Mouse (Mus musculus) heart, embryonic 13.5 days (tissue): ENCODE measurements at regions not wholly inside any gene's neighbourhood (a gene's known extent, or its start where the extent isn't known, plus 50 kb on each side); places are given as distances from the start of the nearest gene placed in this dataset.
A peak's percentile ranks its signal among the peaks of the same experiment; 100 is the strongest.

ENCODE experiments used
- ATAC-seq: fragments of 200-750 bp; cut with Nextera tagmentation; 2 replicates; pipeline ENCODE4 v1.8.0; 2017; ENCODE audit warnings: moderate TSS enrichment; ENCODE audit not compliant: insufficient number of reproducible peaks, low FRiP score, low TSS enrichment; ENCODE audit errors: extremely low read depth
- H3K27ac ChIP-seq: fragments of 300-500 bp; sonication (generic); replicated peaks from 2 replicates; pipeline ENCODE4 v1.5.1; 2015; ENCODE audit warnings: moderate library complexity, mild to moderate bottlenecking, inconsistent platforms
- H3K27me3 ChIP-seq: fragments of 300-500 bp; sonication (generic); replicated peaks from 2 replicates; pipeline ENCODE4 v1.6.1; 2015; ENCODE audit warnings: mild to moderate bottlenecking, inconsistent platforms
- H3K36me3 ChIP-seq: fragments of 300-500 bp; sonication (generic); 2 replicates; pipeline ENCODE4 v1.6.1; 2015; ENCODE audit warnings: mild to moderate bottlenecking, inconsistent platforms
- H3K4me1 ChIP-seq: fragments of 300-500 bp; sonication (generic); 2 replicates; pipeline ENCODE4 v1.6.1; 2015; ENCODE audit warnings: inconsistent platforms
- H3K4me2 ChIP-seq: fragments of 300-500 bp; sonication (generic); 2 replicates; pipeline ENCODE4 v1.6.1; 2015; ENCODE audit warnings: inconsistent platforms, mild to moderate bottlenecking, moderate library complexity
- H3K4me3 ChIP-seq: fragments of 300-500 bp; sonication (generic); 2 replicates; pipeline ENCODE4 v1.5.1; 2015; ENCODE audit warnings: moderate library complexity, mild to moderate bottlenecking, inconsistent platforms
- H3K9ac ChIP-seq: fragments of 300-500 bp; sonication (generic); 2 replicates; pipeline ENCODE4 v1.6.1; 2015; ENCODE audit warnings: inconsistent platforms, mild to moderate bottlenecking, moderate library complexity
- H3K9me3 ChIP-seq: fragments of 300-500 bp; sonication (generic); 2 replicates; pipeline ENCODE4 v1.6.1; 2016; ENCODE audit warnings: inconsistent platforms
- WGBS: fragments of 180-500 bp; shearing (Covaris S2); methylation state at CpG from one replicate; pipeline ENCODE4 v1.1.7; 2015; ENCODE audit warnings: mixed read lengths; 5-methylcytosine and 5-hydroxymethylcytosine counted together

DNA sequence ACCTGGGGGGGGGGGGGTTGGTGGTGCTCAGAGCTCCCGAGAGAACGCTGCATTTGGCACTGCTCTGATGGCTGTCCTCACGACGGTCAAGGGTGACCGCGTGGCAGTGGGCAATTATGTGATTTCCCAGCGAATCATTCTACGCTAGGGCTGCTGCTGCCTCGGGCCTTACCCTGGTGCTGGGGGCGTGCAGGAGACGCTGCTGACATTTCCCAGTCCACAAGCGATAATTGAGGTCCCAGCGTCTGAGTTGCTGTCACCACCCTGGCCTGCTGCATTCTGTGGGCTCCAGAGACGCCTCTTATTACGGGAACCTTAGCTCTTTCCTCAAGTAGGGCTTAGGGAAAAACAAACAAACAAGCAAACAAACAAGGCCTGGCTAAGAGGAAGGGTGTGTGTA is 52.0 kb upstream of the Nkx1-1 start:
- no peaks in the 10 kb centered on the region for H3K9me3 ChIP-seq
- WGBS = 18% methylated on average over 15 of the region's 15 CpGs
- H3K36me3 ChIP-seq = no peaks in the 10 kb centered on the region
- ATAC-seq = no peak
- H3K4me2 ChIP-seq = no peak overlapping the region
- peaks cover 71% of the 10 kb centered on the region for H3K27me3 ChIP-seq
- peak overlapping the region; percentile 24; the same call in 1 of the 2 replicates for H3K27ac ChIP-seq
- peaks cover 61% of the 10 kb centered on the region for H3K4me1 ChIP-seq
- H3K4me3 ChIP-seq = no peak overlapping the region
- no peak overlapping the region for H3K9ac ChIP-seq
